Mouse (Mus musculus): ENCODE data around the gene Krtap1-3. TPM values are rescaled to one million over a fixed set of nuclear protein-coding genes. Genes with fewer than 3 reads are reported as not detected.

Gene Krtap1-3
- polyA plus RNA-seq, 1 experiment from 2014 or later = not detected

- H3K9ac ChIP-seq = no peak within 1 kb of the TSS
- H3K27me3 ChIP-seq (replicated peaks) = no peaks in the 10 kb centered on the region
- no peak within 1 kb of the TSS for H3K27ac ChIP-seq
- WGBS = 84% methylated on average over 2 of the region's 2 CpGs
- H3K36me3 ChIP-seq = no peaks in the 10 kb centered on the region
- no peak within 1 kb of the TSS for H3K4me3 ChIP-seq (replicated peaks)
- H3K4me1 ChIP-seq = no peaks in the 10 kb centered on the region
- no peak within 1 kb of the TSS for H3K4me2 ChIP-seq
- no peak for ATAC-seq (ENCODE audit: insufficient read depth, low FRiP score, low read depth)
- H3K9me3 ChIP-seq = no peaks in the 10 kb centered on the region
Measured at GRCm38 (mm10) chr11:99556753-99557152, 34.4 kb downstream of the Krtap1-3 start, which contains the start of gene Krtap3-2. Gene Krtap3-2, minus strand, starts transcription at chr11:99556853.

GRCm38 (mm10) chr11:99556195-99556594, 34.9 kb downstream of the Krtap1-3 start:
- no peaks in the 10 kb centered on the region for H3K9me3 ChIP-seq
- H3K4me3 ChIP-seq (replicated peaks) = no peak overlapping the region
- H3K4me2 ChIP-seq = no peak overlapping the region
- no peaks in the 10 kb centered on the region for H3K4me1 ChIP-seq
- H3K27ac ChIP-seq = no peak overlapping the region
- no peak overlapping the region for H3K9ac ChIP-seq
- no peak for ATAC-seq (ENCODE audit: insufficient read depth, low FRiP score, low read depth)
- no peaks in the 10 kb centered on the region for H3K27me3 ChIP-seq (replicated peaks)
- 89% methylated on average over 2 of the region's 2 CpGs for WGBS
- H3K36me3 ChIP-seq = no peaks in the 10 kb centered on the region

- no peaks in the 10 kb centered on the region for H3K4me1 ChIP-seq
- no peaks in the 10 kb centered on the region for H3K36me3 ChIP-seq
- ATAC-seq (ENCODE audit: insufficient read depth, low FRiP score, low read depth) = no peak
- no peaks in the 10 kb centered on the region for H3K9me3 ChIP-seq
- WGBS = 65% methylated on average over 4 of the region's 4 CpGs
- H3K9ac ChIP-seq = no peak within 1 kb of the TSS
- H3K27ac ChIP-seq = no peak within 1 kb of the TSS
- no peak within 1 kb of the TSS for H3K4me3 ChIP-seq (replicated peaks)
- no peak within 1 kb of the TSS for H3K4me2 ChIP-seq
- H3K27me3 ChIP-seq (replicated peaks) = no peaks in the 10 kb centered on the region
Measured at GRCm38 (mm10) chr11:99550765-99551164, 40.4 kb downstream of the Krtap1-3 start, which contains the start of gene Krtap3-3. Gene Krtap3-3, minus strand, starts transcription at chr11:99550865.

GRCm38 (mm10) chr11:99547892-99548291, 43.2 kb downstream of the Krtap1-3 start:
- no peak overlapping the region for H3K4me2 ChIP-seq
- H3K27me3 ChIP-seq (replicated peaks) = no peaks in the 10 kb centered on the region
- H3K36me3 ChIP-seq = no peaks in the 10 kb centered on the region
- no peak overlapping the region for H3K4me3 ChIP-seq (replicated peaks)
- H3K4me1 ChIP-seq = no peaks in the 10 kb centered on the region
- no peak for ATAC-seq (ENCODE audit: insufficient read depth, low FRiP score, low read depth)
- H3K9ac ChIP-seq = no peak overlapping the region
- H3K27ac ChIP-seq = no peak overlapping the region
- H3K9me3 ChIP-seq = no peaks in the 10 kb centered on the region

Other genes with a start within 250 kb of the Krtap1-3 start
- not detected in 2 replicates for gene Krt27, start 240.2 kb downstream of the Krtap1-3 start, polyA plus RNA-seq (2015; fragmentation: Nextera tagmentation; extraction: Ambion mirVana)
- gene Krt28, start 216.4 kb downstream of the Krtap1-3 start, polyA plus RNA-seq (2015; fragmentation: Nextera tagmentation; extraction: Ambion mirVana) = 0.08 TPM in 2 replicates
- 22.2 and 24.5 TPM in 2 replicates for gene Krt10, start 202.0 kb downstream of the Krtap1-3 start, polyA plus RNA-seq (2015; fragmentation: Nextera tagmentation; extraction: Ambion mirVana)
- gene Krt12, start 169.1 kb downstream of the Krtap1-3 start, polyA plus RNA-seq (2015; fragmentation: Nextera tagmentation; extraction: Ambion mirVana) = 0.09 TPM in 1 of 2 replicates, not detected in the other
- gene Krt20, start 153.2 kb downstream of the Krtap1-3 start, polyA plus RNA-seq (2015; fragmentation: Nextera tagmentation; extraction: Ambion mirVana) = 17.1 and 19.7 TPM in 2 replicates
- 33.1 and 41.9 TPM in 2 replicates for gene Krt23, start 98.2 kb downstream of the Krtap1-3 start, polyA plus RNA-seq (2015; fragmentation: Nextera tagmentation; extraction: Ambion mirVana)
- not detected in 2 replicates for gene Krt39, start 70.0 kb downstream of the Krtap1-3 start, polyA plus RNA-seq (2015; fragmentation: Nextera tagmentation; extraction: Ambion mirVana)
- gene Krt40, start 48.2 kb downstream of the Krtap1-3 start, polyA plus RNA-seq (2015; fragmentation: Nextera tagmentation; extraction: Ambion mirVana) = not detected in 2 replicates
- not detected in 2 replicates for gene Krtap3-3, start 40.5 kb downstream of the Krtap1-3 start, polyA plus RNA-seq (2015; fragmentation: Nextera tagmentation; extraction: Ambion mirVana)
- gene Krtap3-2, start 34.5 kb downstream of the Krtap1-3 start, polyA plus RNA-seq (2015; fragmentation: Nextera tagmentation; extraction: Ambion mirVana) = not detected in 2 replicates
- gene Gm11939, start 31.9 kb downstream of the Krtap1-3 start, polyA plus RNA-seq (2015; fragmentation: Nextera tagmentation; extraction: Ambion mirVana) = not detected in 2 replicates
- gene Krtap3-1, start 24.7 kb downstream of the Krtap1-3 start, polyA plus RNA-seq (2015; fragmentation: Nextera tagmentation; extraction: Ambion mirVana) = not detected in 2 replicates
- not detected in 2 replicates for gene Krtap1-5, start 10.3 kb downstream of the Krtap1-3 start, polyA plus RNA-seq (2015; fragmentation: Nextera tagmentation; extraction: Ambion mirVana)
- not detected in 2 replicates for gene Krtap1-4, start 7.7 kb downstream of the Krtap1-3 start, polyA plus RNA-seq (2015; fragmentation: Nextera tagmentation; extraction: Ambion mirVana)
- not detected in 2 replicates for gene Krtap9-3, start 6.8 kb upstream of the Krtap1-3 start, polyA plus RNA-seq (2015; fragmentation: Nextera tagmentation; extraction: Ambion mirVana)
- not detected in 2 replicates for gene Gm11938, start 12.0 kb upstream of the Krtap1-3 start, polyA plus RNA-seq (2015; fragmentation: Nextera tagmentation; extraction: Ambion mirVana)
- not detected in 2 replicates for gene Gm11937, start 18.9 kb upstream of the Krtap1-3 start, polyA plus RNA-seq (2015; fragmentation: Nextera tagmentation; extraction: Ambion mirVana)
- not detected in 2 replicates for gene Krtap2-4, start 23.5 kb upstream of the Krtap1-3 start, polyA plus RNA-seq (2015; fragmentation: Nextera tagmentation; extraction: Ambion mirVana)
- gene Gm11562, start 29.1 kb upstream of the Krtap1-3 start, polyA plus RNA-seq (2015; fragmentation: Nextera tagmentation; extraction: Ambion mirVana) = not detected in 2 replicates
- not detected in 2 replicates for gene Krtap4-1, start 36.9 kb upstream of the Krtap1-3 start, polyA plus RNA-seq (2015; fragmentation: Nextera tagmentation; extraction: Ambion mirVana)
- gene Krtap4-2, start 43.7 kb upstream of the Krtap1-3 start, polyA plus RNA-seq (2015; fragmentation: Nextera tagmentation; extraction: Ambion mirVana) = not detected in 2 replicates
- not detected in 2 replicates for gene Krtap4-7, start 52.8 kb upstream of the Krtap1-3 start, polyA plus RNA-seq (2015; fragmentation: Nextera tagmentation; extraction: Ambion mirVana)
- not detected in 2 replicates for gene Gm11555, start 58.9 kb upstream of the Krtap1-3 start, polyA plus RNA-seq (2015; fragmentation: Nextera tagmentation; extraction: Ambion mirVana)
- gene Gm11563, start 67.6 kb upstream of the Krtap1-3 start, polyA plus RNA-seq (2015; fragmentation: Nextera tagmentation; extraction: Ambion mirVana) = not detected in 2 replicates
- gene Krtap4-6, start 74.6 kb upstream of the Krtap1-3 start, polyA plus RNA-seq (2015; fragmentation: Nextera tagmentation; extraction: Ambion mirVana) = not detected in 2 replicates
- gene Gm14190, start 99.4 kb upstream of the Krtap1-3 start, polyA plus RNA-seq (2015; fragmentation: Nextera tagmentation; extraction: Ambion mirVana) = not detected in 2 replicates
- not detected in 2 replicates for gene Gm14180, start 143.0 kb upstream of the Krtap1-3 start, polyA plus RNA-seq (2015; fragmentation: Nextera tagmentation; extraction: Ambion mirVana)
- not detected in 2 replicates for gene Gm11595, start 181.6 kb upstream of the Krtap1-3 start, polyA plus RNA-seq (2015; fragmentation: Nextera tagmentation; extraction: Ambion mirVana)
- gene Krtap4-8, start 189.4 kb upstream of the Krtap1-3 start, polyA plus RNA-seq (2015; fragmentation: Nextera tagmentation; extraction: Ambion mirVana) = not detected in 2 replicates
- not detected in 2 replicates for gene Krtap4-9, start 193.9 kb upstream of the Krtap1-3 start, polyA plus RNA-seq (2015; fragmentation: Nextera tagmentation; extraction: Ambion mirVana)
- gene Gm11596, start 202.1 kb upstream of the Krtap1-3 start, polyA plus RNA-seq (2015; fragmentation: Nextera tagmentation; extraction: Ambion mirVana) = not detected in 2 replicates
- gene Gm11569, start 207.6 kb upstream of the Krtap1-3 start, polyA plus RNA-seq (2015; fragmentation: Nextera tagmentation; extraction: Ambion mirVana) = not detected in 2 replicates
- not detected in 2 replicates for gene Gm11554, start 213.1 kb upstream of the Krtap1-3 start, polyA plus RNA-seq (2015; fragmentation: Nextera tagmentation; extraction: Ambion mirVana)
- gene Krtap4-13, start 218.6 kb upstream of the Krtap1-3 start, polyA plus RNA-seq (2015; fragmentation: Nextera tagmentation; extraction: Ambion mirVana) = not detected in 2 replicates
- gene Gm11564, start 224.3 kb upstream of the Krtap1-3 start, polyA plus RNA-seq (2015; fragmentation: Nextera tagmentation; extraction: Ambion mirVana) = not detected in 2 replicates
- gene 2300003K06Rik, start 246.7 kb upstream of the Krtap1-3 start, polyA plus RNA-seq (2015; fragmentation: Nextera tagmentation; extraction: Ambion mirVana) = not detected in 2 replicates

All from stomach, embryonic 15.5 days (tissue).